Mouse (Mus musculus): ENCODE data around the gene Pik3cd.
"Not testable (repeated sequence)": the region's sequence is repeated elsewhere in the genome, so short reads cannot be mapped to it uniquely, and the experiment has no call there.

Gene Pik3cd

GRCm38 (mm10) chr4:149619988-149620387, 82.4 kb downstream of the Pik3cd start:
- ChIA-PET POLR2A (interaction anchor here in 2 of 4 experiments (0.7 to 1.2 kb wide), 2 partner anchors 12 to 94 kb away, joined by 3 read pairs; no protein-coding TSS in a partner anchor), CTCF (interaction anchor here in 3 of 4 experiments (0.7 to 1.2 kb wide), 5 partner anchors 15 to 543 kb away, joined by 3 read pairs; no protein-coding TSS in a partner anchor)

DNA sequence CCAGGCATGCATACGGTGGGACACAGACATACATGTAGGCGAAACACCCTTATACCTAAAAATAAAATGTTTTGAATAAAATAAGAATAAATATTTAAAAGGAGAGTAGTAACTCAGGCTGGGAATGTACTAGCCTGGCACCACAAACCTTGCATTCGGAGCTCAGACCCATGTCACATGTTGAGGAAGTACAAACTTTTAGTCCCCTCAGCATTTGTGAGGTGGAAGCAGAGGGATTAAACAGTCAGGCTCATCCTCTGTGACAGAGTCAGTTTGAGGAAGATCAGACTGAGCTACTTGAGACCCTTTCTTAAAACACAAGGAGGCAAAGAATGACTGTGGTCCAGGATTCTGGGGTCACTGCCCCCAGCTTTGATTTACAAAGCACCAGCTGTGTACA, 85.4 kb downstream of the Pik3cd start:
- ChIA-PET POLR2A (interaction anchor here in 3 of 4 experiments (0.5 to 3.7 kb wide), 6 partner anchors 9 to 1840 kb away, joined by 3 to 14 read pairs (median 4); no protein-coding TSS in a partner anchor), CTCF (interaction anchor here (0.6 to 1.6 kb wide), 5 partner anchors 9 to 584 kb away, joined by 3 to 5 read pairs (median 3); no protein-coding TSS in a partner anchor)

DNA sequence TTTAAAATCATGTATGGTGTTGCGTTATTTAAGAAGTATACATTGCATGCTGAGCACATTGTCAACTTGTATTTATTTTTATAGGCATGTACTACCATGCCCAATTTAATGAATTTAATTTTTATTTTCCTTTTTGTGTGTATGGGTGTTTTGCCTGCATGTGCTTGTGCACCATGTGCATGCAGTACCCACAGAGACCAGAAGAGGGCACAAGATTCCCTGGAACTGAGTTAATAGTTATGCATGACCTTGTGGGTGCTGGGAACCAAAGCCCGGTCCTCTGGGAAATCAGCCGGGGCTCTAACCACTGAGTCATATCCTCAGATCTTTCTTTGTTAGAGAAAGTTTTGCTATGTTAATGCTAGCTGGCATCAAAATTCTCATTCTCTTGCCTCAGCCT, 87.5 kb downstream of the Pik3cd start:
- CTCF ChIA-PET, result interaction anchor here in 3 of 4 experiments (0.7 to 1.5 kb wide), 8 partner anchors 10 to 230 kb away, joined by 3 to 4 read pairs (median 3); no protein-coding TSS in a partner anchor
- POLR2A ChIA-PET, result interaction anchor here in 2 of 4 experiments (0.9 to 3.7 kb wide), 3 partner anchors 8 to 13 kb away, joined by 3 to 14 read pairs (median 3); no protein-coding TSS in a partner anchor

GRCm38 (mm10) chr4:149613497-149613896, 88.9 kb downstream of the Pik3cd start:
- CTCF ChIA-PET, result interaction anchor here in 2 of 4 experiments (0.7 to 1.5 kb wide), 2 partner anchors 9 to 11 kb away, joined by 3 to 4 read pairs; no protein-coding TSS in a partner anchor

DNA sequence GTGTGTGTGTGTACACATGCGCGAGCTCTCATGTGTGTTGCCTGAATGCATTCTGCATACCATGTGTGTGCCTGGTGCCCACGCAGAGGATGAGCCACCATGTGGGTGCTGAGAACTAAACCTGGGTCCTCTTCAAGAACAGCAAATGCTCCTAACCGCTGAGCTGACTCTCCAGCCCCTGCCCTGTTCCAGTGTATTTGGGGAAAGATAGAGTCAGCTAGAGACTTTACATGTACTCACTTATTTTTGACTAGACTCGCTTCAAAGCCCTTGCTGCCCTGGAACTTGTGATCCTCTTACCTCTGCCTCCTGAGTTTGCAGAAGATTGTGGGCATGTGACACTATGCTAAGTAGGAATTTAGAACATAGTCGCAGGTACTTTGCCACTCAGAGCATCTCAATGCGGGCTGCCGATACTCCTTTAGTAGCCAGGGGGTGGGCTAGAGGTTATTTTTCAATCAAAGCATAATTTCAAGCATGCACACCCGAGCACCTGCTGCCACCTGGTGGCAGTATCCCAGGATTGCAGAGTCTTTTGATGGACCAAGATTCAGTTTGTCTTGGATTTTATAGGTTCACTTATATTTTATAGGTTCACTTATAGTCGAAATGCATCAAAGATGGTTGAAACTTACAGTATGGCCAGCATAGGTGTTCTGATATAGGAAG, 90.9 kb downstream of the Pik3cd start:
- ChIA-PET CTCF (interaction anchor here in 1 of 4 experiments (0.6 kb wide), 1 partner anchor 19 kb away, joined by 3 read pairs; no protein-coding TSS in a partner anchor), POLR2A (interaction anchor here in 1 of 4 experiments (0.6 kb wide), 1 partner anchor 22 kb away, joined by 3 read pairs; no protein-coding TSS in a partner anchor)

More at GRCm38 (mm10) chr4:149613497-149613896, 88.9 kb downstream of the Pik3cd start:
- POLR2A ChIA-PET, result not testable (repeated sequence)

DNA sequence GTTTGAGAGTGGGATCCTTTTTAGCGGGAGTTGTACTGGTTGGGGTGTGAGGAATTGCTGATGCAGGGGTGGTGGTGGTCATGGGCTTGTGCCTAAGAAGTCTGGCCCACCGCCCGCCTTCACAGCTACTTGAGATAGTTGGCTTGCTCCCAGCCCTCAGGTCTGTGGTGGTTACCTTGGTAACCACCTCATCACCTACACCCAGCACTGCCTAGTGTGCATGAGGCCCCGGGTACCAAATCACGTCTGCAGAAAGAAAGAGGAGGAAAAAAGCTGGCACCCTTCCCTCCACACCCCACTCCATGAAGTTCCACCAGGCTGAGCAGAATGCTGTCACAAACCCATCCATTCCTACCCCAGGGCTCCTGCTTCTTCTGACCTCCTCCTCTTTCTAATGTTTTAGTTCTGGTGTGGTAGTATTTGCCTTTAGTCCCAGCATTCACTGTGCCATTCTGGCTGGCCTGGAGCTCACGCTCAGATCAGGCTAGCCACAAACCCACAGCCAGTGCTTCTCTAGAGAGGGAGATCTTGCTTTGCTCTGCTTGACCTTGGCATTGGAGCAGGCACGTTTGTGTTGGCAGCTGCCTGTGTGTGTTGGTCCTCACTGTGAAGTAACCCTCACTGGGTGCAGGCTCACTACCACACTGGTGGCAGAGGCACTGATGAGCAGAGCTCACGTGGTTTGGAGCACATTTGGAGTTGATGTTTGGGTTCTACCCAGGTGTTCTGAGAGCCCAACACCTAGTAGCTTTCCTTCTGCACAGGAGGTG, 92.9 kb downstream of the Pik3cd start:
- CTCF ChIA-PET, result interaction anchor here in 3 of 4 experiments (0.6 to 1.6 kb wide), 13 partner anchors 8 to 101 kb away, joined by 3 to 7 read pairs (median 3); no protein-coding TSS in a partner anchor
- POLR2A ChIA-PET, result interaction anchor here in 3 of 4 experiments (0.5 to 2.6 kb wide), 13 partner anchors 9 to 1008 kb away, joined by 3 to 10 read pairs (median 4); no protein-coding TSS in a partner anchor

- ChIA-PET CTCF (interaction anchor here in 3 of 4 experiments (0.6 to 1.6 kb wide), 16 partner anchors 8 to 299 kb away, joined by 3 to 7 read pairs (median 3); partner anchors contain the start of gene Pik3cd (in 1 of the 3)), POLR2A (interaction anchor here in 3 of 4 experiments (0.6 to 3.6 kb wide), 29 partner anchors 8 to 1007 kb away, joined by 3 to 11 read pairs (median 4); no protein-coding TSS in a partner anchor)
Measured at GRCm38 (mm10) chr4:149608309-149608638, 94.1 kb downstream of the Pik3cd start.

GRCm38 (mm10) chr4:149607591-149608308, 94.6 kb downstream of the Pik3cd start:
- ChIA-PET POLR2A (interaction anchor here in 3 of 4 experiments (0.6 to 3.6 kb wide), 34 partner anchors 8 to 1007 kb away, joined by 3 to 11 read pairs (median 4); no protein-coding TSS in a partner anchor), CTCF (interaction anchor here in 3 of 4 experiments (0.6 to 1.6 kb wide), 12 partner anchors 9 to 299 kb away, joined by 3 to 7 read pairs (median 4); partner anchors contain the start of gene Pik3cd (in 1 of the 3))

DNA sequence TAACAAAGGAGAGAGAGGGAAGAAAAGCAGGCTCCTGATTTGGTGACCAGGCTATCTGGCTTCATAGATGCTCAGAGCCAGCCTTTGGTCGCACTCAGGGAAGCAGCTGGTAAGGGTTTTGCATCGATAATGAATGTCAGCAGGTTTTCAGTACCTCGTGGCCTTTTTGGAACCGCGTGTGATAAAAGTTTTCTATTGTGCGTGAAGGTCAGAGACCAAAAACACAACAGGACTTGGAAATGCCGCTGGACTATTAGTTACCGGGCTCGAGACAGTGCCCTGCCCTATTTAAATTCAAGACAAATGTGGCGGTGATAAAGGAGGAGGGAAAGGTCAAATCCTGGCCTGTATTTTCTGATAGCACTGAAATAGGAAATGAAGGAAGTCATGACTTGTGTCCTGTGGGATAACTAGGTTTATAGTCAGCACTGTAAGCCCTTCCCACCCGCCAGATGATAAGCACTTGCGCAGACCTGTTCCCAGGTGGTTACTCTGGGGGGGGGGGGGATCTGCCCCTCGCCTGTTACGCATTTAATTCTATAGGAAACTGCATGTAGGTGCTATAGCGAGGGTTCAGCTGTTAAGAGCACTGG, 95.5 kb downstream of the Pik3cd start:
- ChIA-PET CTCF (interaction anchor here (0.5 to 1.4 kb wide), 5 partner anchors 16 to 252 kb away, joined by 3 to 5 read pairs (median 4); no protein-coding TSS in a partner anchor), POLR2A (interaction anchor here in 3 of 4 experiments (0.6 to 3.6 kb wide), 23 partner anchors 9 to 538 kb away, joined by 3 to 11 read pairs (median 4); partner anchors contain the start of genes Clstn1 (in 1 of the 3) and Spsb1 (in 1 of the 3))

DNA sequence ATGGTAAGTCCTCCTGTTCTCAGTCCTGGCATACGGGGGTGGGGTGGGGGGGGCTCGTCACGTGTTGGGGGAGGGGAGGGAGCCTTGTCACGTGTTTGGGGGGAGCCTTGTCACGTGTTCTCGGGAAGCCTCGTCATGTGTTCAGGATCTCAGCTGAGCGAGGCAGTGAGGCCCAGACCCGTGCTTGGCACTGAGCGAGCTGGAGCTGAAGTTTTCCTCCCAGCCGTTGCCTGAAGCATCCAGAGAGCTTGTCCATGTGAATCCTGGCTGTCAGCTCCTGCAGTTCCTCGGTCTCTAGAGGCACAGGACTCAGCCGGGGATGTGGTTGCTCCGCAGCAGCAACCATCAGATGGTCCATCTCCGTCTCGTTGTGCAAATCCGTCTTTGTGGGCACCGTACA, 96.3 kb downstream of the Pik3cd start:
- CTCF ChIA-PET, result interaction anchor here (0.5 to 1.6 kb wide), 6 partner anchors 14 to 253 kb away, joined by 3 to 7 read pairs (median 4); no protein-coding TSS in a partner anchor
- POLR2A ChIA-PET, result interaction anchor here in 3 of 4 experiments (0.6 to 3.6 kb wide), 22 partner anchors 8 to 587 kb away, joined by 3 to 11 read pairs (median 4); partner anchors contain the start of genes Clstn1 (in 1 of the 3) and Spsb1 (in 1 of the 3)

DNA sequence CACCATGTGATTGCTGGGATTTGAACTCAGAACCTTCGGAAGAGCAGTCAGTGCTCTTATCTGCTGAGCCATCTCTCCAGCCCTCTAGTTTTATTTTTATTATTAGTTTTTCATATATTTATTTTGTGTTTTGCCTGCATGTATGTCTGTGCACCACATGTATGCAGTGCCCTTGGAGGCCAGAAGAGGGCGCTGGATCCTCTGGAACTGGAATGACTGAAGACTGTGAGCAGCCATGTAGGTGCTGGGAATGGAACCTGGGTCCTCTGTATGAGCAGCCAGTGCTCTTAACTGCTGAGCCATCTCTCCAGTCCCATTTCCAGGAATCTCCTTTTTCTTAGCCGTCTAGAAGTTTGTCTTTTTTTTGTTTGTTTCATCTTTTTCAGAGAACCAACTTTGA, 97.9 kb downstream of the Pik3cd start:
- POLR2A ChIA-PET, result interaction anchor here in 3 of 4 experiments (0.6 to 2.5 kb wide), 7 partner anchors 10 to 55 kb away, joined by 3 to 10 read pairs (median 4); no protein-coding TSS in a partner anchor
- CTCF ChIA-PET, result interaction anchor here in 3 of 4 experiments (0.6 to 1.6 kb wide), 10 partner anchors 10 to 445 kb away, joined by 3 to 7 read pairs (median 4); no protein-coding TSS in a partner anchor

GRCm38 (mm10) chr4:149603860-149604259, 98.5 kb downstream of the Pik3cd start:
- ChIA-PET CTCF (interaction anchor here in 2 of 4 experiments (0.6 to 1.2 kb wide), 3 partner anchors 12 to 446 kb away, joined by 4 read pairs; no protein-coding TSS in a partner anchor), POLR2A (no interaction called here)

DNA sequence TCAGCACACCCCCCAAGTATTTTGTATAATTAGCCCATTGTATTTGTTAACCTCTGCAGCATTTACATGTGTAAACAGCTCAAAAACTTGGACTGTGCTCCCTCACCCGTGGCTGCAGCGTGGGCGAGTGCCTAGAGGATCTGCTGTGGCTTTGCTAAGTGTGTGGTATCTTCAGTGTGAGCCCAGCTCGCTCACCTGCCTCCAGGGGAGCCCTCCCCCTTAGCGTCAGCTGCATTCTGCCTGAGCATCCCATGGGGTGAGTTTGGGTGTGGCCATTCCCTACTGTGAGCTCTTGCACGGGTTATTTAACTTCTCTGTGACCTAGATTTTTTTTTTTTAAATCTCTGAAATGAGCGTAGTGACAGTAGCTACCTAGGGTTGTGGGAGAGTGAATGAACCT, 100.1 kb downstream of the Pik3cd start:
- POLR2A ChIA-PET, result interaction anchor here (0.6 to 1.7 kb wide), 15 partner anchors 10 to 492 kb away, joined by 3 to 7 read pairs (median 4); partner anchors contain the start of genes Lzic (in 1 of the 4), Nmnat1 (in 1 of the 4) and Slc25a33 (in 1 of the 4)
- CTCF ChIA-PET, result interaction anchor here (0.6 to 3.2 kb wide), 14 partner anchors 10 to 804 kb away, joined by 3 to 12 read pairs (median 4); partner anchors contain the start of gene Kif1b (in 1 of the 4)

DNA sequence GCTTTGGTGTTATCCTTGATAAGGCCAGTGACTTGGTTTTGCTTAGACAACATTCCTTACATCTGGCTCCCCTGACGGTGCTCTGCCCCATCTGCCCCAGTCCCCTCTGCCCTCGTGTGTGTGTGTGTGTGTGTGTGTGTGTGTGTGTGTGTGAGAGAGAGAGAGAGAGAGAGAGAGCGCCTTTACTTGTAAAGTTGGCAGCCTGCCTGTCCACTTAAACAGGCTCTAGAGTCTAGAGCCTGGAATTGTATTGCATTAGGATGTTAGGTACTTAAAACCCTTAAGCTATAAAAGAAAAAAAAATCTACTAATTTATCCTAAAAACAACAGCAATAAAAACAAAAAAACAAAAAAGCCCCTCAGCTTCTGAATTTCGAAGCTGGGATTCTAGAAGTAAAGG, 100.9 kb downstream of the Pik3cd start:
- CTCF ChIA-PET, result interaction anchor here (0.6 to 3.2 kb wide), 10 partner anchors 8 to 148 kb away, joined by 3 to 12 read pairs (median 3); no protein-coding TSS in a partner anchor
- POLR2A ChIA-PET, result interaction anchor here in 3 of 4 experiments (0.6 to 1.7 kb wide), 13 partner anchors 9 to 384 kb away, joined by 3 to 7 read pairs (median 3); partner anchors contain the start of genes Lzic (in 1 of the 3), Nmnat1 (in 1 of the 3) and Slc25a33 (in 1 of the 3)

DNA sequence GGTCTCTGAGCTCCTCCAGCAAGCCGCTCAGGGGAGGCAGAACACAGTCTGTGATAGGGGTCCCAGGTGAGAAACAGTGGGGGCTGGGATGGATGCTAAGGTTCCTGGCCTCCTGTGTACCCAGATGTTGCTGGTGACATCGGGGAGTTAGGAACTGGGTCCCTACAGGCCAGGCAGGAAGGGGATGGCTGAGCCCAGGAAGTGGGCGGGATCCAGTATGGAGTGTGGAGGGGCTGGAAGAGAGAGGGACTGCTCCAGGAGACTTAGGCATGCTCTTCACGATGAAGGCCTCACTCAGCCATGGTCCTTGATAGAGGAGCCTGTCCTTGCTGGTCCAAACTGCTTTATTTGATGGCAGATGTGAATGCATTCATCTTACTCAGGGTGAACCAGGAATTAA, 102.2 kb downstream of the Pik3cd start:
- CTCF ChIA-PET, result interaction anchor here in 3 of 4 experiments (0.6 to 3.2 kb wide), 5 partner anchors 8 to 28 kb away, joined by 3 to 12 read pairs (median 4); no protein-coding TSS in a partner anchor
- POLR2A ChIA-PET, result interaction anchor here in 3 of 4 experiments (0.7 to 1.8 kb wide), 7 partner anchors 8 to 115 kb away, joined by 3 to 10 read pairs (median 3); no protein-coding TSS in a partner anchor

DNA sequence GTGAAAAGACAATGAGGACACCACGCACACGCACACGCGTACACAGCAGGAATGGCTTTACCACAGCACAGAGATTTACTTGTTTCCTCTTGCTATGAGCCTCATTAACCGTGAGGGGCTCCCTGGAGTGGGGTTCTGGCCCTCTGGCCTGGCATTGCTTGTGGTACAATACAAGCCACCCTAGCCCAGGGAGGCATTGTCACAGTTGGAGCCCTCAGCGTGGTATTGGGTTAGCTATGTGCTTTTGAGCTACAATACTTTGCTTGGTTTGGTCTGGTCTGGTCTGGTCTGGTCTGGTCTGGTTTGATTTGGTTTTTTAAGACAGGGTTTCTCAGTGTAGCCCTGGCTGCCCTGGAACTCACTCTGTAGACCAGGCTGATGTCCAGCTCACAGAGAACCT, 102.8 kb downstream of the Pik3cd start:
- ChIA-PET CTCF (interaction anchor here in 3 of 4 experiments (0.9 to 3.2 kb wide), 4 partner anchors 8 to 29 kb away, joined by 3 to 12 read pairs (median 4); no protein-coding TSS in a partner anchor), POLR2A (interaction anchor here in 3 of 4 experiments (0.7 to 1.8 kb wide), 6 partner anchors 9 to 32 kb away, joined by 3 to 10 read pairs (median 4); no protein-coding TSS in a partner anchor)

Measured in embryonic stem cell, embryonic (primary cell).